Mouse (Mus musculus) kidney, embryonic 16.5 days (tissue): ENCODE measurements around the gene Clnk. TPM values are rescaled to one million over a fixed set of nuclear protein-coding genes. Genes with fewer than 3 reads are reported as not detected.

Experiments used
- polyA plus RNA-seq: library from polyadenylated mRNA; unstranded; fragments of >200 nt; fragmentation: Nextera tagmentation; extraction: Ambion mirVana; gene quantifications from 2 replicates; pipeline ENCODE4 v1.2.1, GENCODE M21; 2015

Gene Clnk
- polyA plus RNA-seq, 1 experiment from 2014 or later = not detected

Other genes with a start within 250 kb of the Clnk start
- gene Zfp518b, start 192.0 kb downstream of the Clnk start, polyA plus RNA-seq = 17.1 and 19.8 TPM in 2 replicates